Mouse (Mus musculus): ENCODE results near the gene Cdc25b. TPM values are rescaled to one million over a fixed set of nuclear protein-coding genes. Genes with fewer than 3 reads are reported as not detected.
A peak's percentile ranks its signal among the peaks of the same experiment; 100 is the strongest.

The Cdc25b gene
- polyA plus RNA-seq, 1 experiment from 2014 or later = 48.0 TPM

- Histone ChIP-seq H3K4me1 (ENCODE audit: control insufficient read depth, insufficient read depth, low read length) (no peaks in the 10 kb centered on the region; the same call in none of the 2 replicates), H3K36me3 (replicated peaks; ENCODE audit: control insufficient read depth, insufficient read depth, low read depth, low read length) (no peaks in the 10 kb centered on the region; the same call in 1 of the 2 replicates), H3K27ac (replicated peaks; ENCODE audit: low read depth, low read length) (no peak overlapping the region), H3K27me3 (ENCODE audit: control insufficient read depth, insufficient read depth, low read length) (no peaks in the 10 kb centered on the region), H3K4me2 (ENCODE audit: low read depth, low read length) (no peak overlapping the region), H3K4me3 (ENCODE audit: low read depth, low read length) (no peak overlapping the region), H3K9ac (replicated peaks; ENCODE audit: low read length) (no peak overlapping the region), H3K9me3 (replicated peaks; ENCODE audit: control insufficient read depth, low read length) (no peaks in the 10 kb centered on the region)
- no peak for ATAC-seq (replicated peaks; ENCODE audit: insufficient number of reproducible peaks, low FRiP score, low TSS enrichment, low read depth)
- WGBS = 93% methylated on average over 5 of the region's 5 CpGs
- DNase-seq (ENCODE audit: low spot score) = no peak
Observed at GRCm38 (mm10) chr2:131188311-131188710, 1.6 kb downstream of the Cdc25b start.

DNA sequence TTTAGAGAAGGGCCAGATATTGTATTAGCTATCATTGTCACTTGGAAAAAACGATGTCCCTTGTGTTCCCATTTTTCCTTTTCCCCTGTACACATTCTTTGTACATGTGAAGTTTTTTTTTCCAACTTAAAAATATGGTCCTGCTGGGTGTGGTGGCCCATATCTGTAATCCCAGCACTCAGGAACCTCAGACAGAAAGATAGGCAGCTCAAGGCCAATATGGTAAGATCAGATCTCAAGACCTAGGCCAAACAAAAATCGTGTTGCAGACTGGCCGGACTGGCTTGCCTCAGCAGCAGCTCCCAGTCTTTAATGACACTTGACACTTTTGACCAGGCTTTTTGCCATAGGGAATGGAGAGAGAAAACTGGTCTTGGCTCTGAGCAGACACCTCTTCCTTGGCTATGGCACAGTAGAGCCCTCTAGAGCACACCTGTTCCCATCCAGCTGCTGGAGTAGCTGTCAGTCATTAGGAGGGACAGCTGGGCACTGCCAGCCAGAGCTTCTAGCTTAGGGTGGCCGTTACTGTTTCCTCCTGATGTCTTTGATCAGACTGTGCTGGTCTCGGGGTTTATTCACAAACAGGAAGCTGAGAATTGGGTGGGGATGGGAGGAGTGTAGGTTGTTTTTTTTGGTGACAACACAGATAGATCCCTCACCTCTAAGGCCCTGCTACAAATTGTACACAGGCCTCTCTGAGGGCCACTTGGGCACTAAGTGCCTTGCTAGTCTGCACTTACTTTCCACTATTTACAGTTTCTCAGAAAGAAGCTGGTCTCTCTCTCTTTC, 3.0 kb downstream of the Cdc25b start:
- Histone ChIP-seq H3K4me1 (ENCODE audit: control insufficient read depth, insufficient read depth, low read length) (no peaks in the 10 kb centered on the region; the same call in none of the 2 replicates), H3K4me2 (ENCODE audit: low read depth, low read length) (no peak overlapping the region), H3K27me3 (ENCODE audit: control insufficient read depth, insufficient read depth, low read length) (no peaks in the 10 kb centered on the region), H3K4me3 (ENCODE audit: low read depth, low read length) (no peak overlapping the region), H3K27ac (replicated peaks; ENCODE audit: low read depth, low read length) (0 out of 2 replicates have a peak overlapping the region, but pooled peaks have one; percentile 25), H3K9ac (replicated peaks; ENCODE audit: low read length) (peak overlapping the region; percentile 13), H3K36me3 (replicated peaks; ENCODE audit: control insufficient read depth, insufficient read depth, low read depth, low read length) (no peaks in the 10 kb centered on the region; the same call in 1 of the 2 replicates), H3K9me3 (replicated peaks; ENCODE audit: control insufficient read depth, low read length) (no peaks in the 10 kb centered on the region)
- ATAC-seq (replicated peaks; ENCODE audit: insufficient number of reproducible peaks, low FRiP score, low TSS enrichment, low read depth) (no peak), DNase-seq (ENCODE audit: low spot score) (no peak)
- 46% methylated on average over 5 of the region's 5 CpGs for WGBS

DNA sequence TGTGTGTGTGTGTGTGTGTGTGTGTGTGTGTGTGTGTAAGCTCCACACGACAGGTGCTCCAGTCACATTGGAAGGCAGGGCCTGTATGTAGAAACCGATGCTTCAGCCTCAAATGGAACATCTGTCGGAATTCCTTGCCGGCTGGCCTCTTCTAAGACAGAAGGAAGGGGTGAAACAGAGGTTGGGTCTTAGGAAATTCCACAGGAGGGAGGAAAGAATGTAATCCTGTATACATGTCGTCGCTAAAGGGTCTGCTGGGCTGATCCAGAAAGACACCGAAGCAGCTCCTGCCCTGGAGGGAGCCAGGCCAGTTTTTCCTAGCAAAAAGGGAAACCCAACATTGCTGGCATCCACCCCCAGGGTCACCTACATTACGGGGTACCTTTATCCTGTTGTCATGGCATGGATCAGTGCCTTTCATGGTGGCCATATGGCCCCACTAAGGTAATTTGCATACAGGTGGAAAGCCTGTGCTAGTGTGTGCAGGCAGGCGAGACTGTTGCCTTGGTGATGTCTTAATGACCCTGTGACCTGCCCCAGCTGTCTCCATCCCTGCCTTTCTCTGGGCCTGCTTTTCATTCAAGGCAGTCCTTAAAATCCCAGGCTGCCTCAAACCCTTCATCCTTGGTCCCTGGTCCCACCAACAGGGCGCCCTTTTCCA, 3.7 kb downstream of the Cdc25b start:
- Histone ChIP-seq H3K27ac (replicated peaks; ENCODE audit: low read depth, low read length) (0 out of 2 replicates have a peak overlapping the region, but pooled peaks have one; percentile 28), H3K9me3 (replicated peaks; ENCODE audit: control insufficient read depth, low read length) (no peaks in the 10 kb centered on the region), H3K4me2 (ENCODE audit: low read depth, low read length) (no peak overlapping the region), H3K27me3 (ENCODE audit: control insufficient read depth, insufficient read depth, low read length) (no peaks in the 10 kb centered on the region), H3K36me3 (replicated peaks; ENCODE audit: control insufficient read depth, insufficient read depth, low read depth, low read length) (no peaks in the 10 kb centered on the region; the same call in 1 of the 2 replicates), H3K4me3 (ENCODE audit: low read depth, low read length) (no peak overlapping the region), H3K9ac (replicated peaks; ENCODE audit: low read length) (peak overlapping the region; percentile 28; the same call in 1 of the 2 replicates), H3K4me1 (ENCODE audit: control insufficient read depth, insufficient read depth, low read length) (no peaks in the 10 kb centered on the region; the same call in none of the 2 replicates)
- ATAC-seq (replicated peaks; ENCODE audit: insufficient number of reproducible peaks, low FRiP score, low TSS enrichment, low read depth) (peak; percentile 51), DNase-seq (ENCODE audit: low spot score) (peak; percentile 57)
- WGBS = 26% methylated on average over 10 of the region's 10 CpGs

GRCm38 (mm10) chr2:131191005-131191390, 4.2 kb downstream of the Cdc25b start:
- H3K27ac ChIP-seq (replicated peaks; ENCODE audit: low read depth, low read length) = no peak overlapping the region

DNA sequence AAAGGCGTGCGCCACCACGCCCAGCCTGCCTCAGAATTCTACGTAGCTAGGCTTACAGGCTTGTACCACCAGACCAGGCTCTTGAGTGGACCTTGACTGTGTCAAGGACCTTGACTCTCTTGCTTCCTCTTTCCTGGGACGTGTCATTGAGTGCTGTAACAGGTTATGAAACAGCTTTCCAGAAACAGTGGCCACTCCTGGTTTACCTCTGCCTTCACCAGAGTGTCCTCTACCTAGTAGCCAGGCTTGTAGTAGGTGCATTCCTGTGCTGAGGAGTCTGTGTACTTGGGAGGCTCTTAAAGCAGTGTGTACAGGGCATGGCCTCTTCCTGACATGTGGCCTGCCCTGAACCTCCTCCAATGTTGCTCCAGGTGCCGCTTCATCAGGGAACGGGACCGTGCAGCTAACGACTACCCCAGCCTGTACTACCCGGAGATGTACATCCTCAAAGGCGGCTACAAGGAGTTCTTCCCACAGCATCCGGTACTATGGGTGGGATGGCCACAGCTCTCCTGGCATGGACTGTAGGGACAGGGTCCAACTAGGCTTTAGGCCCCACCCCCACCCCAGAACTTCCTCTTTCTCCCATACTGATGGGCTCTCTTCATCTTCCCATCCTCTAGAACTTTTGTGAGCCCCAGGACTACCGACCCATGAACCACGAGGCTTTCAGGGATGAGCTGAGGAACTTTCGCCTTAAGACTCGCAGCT, 10.0 kb downstream of the Cdc25b start:
- Histone ChIP-seq H3K4me3 (ENCODE audit: low read depth, low read length) (no peak overlapping the region), H3K27ac (replicated peaks; ENCODE audit: low read depth, low read length) (no peak overlapping the region), H3K9ac (replicated peaks; ENCODE audit: low read length) (no peak overlapping the region), H3K9me3 (replicated peaks; ENCODE audit: control insufficient read depth, low read length) (no peaks in the 10 kb centered on the region), H3K4me1 (ENCODE audit: control insufficient read depth, insufficient read depth, low read length) (no peaks in the 10 kb centered on the region), H3K36me3 (replicated peaks; ENCODE audit: control insufficient read depth, insufficient read depth, low read depth, low read length) (no peaks in the 10 kb centered on the region; the same call in 1 of the 2 replicates), H3K27me3 (ENCODE audit: control insufficient read depth, insufficient read depth, low read length) (no peaks in the 10 kb centered on the region), H3K4me2 (ENCODE audit: low read depth, low read length) (no peak overlapping the region)
- 93% methylated on average over 16 of the region's 16 CpGs for WGBS
- no peak for DNase-seq (ENCODE audit: low spot score)
- no peak for ATAC-seq (replicated peaks; ENCODE audit: insufficient number of reproducible peaks, low FRiP score, low TSS enrichment, low read depth)

More at GRCm38 (mm10) chr2:131191005-131191390, 4.2 kb downstream of the Cdc25b start:
- Histone ChIP-seq H3K4me1 (ENCODE audit: control insufficient read depth, insufficient read depth, low read length) (no peaks in the 10 kb centered on the region; the same call in none of the 2 replicates), H3K9ac (replicated peaks; ENCODE audit: low read length) (0 out of 2 replicates have a peak overlapping the region, but pooled peaks have one; percentile 28), H3K27me3 (ENCODE audit: control insufficient read depth, insufficient read depth, low read length) (no peaks in the 10 kb centered on the region), H3K9me3 (replicated peaks; ENCODE audit: control insufficient read depth, low read length) (no peaks in the 10 kb centered on the region), H3K4me3 (ENCODE audit: low read depth, low read length) (no peak overlapping the region), H3K4me2 (ENCODE audit: low read depth, low read length) (no peak overlapping the region), H3K36me3 (replicated peaks; ENCODE audit: control insufficient read depth, insufficient read depth, low read depth, low read length) (no peaks in the 10 kb centered on the region; the same call in 1 of the 2 replicates)
- ATAC-seq (replicated peaks; ENCODE audit: insufficient number of reproducible peaks, low FRiP score, low TSS enrichment, low read depth) = no peak
- DNase-seq (ENCODE audit: low spot score) = no peak
- WGBS = 73% methylated on average over 7 of the region's 7 CpGs

- Histone ChIP-seq H3K27ac (replicated peaks; ENCODE audit: low read depth, low read length) (no peak overlapping the region), H3K36me3 (replicated peaks; ENCODE audit: control insufficient read depth, insufficient read depth, low read depth, low read length) (no peaks in the 10 kb centered on the region), H3K4me3 (ENCODE audit: low read depth, low read length) (no peak overlapping the region), H3K4me1 (ENCODE audit: control insufficient read depth, insufficient read depth, low read length) (no peaks in the 10 kb centered on the region), H3K4me2 (ENCODE audit: low read depth, low read length) (no peak overlapping the region), H3K27me3 (ENCODE audit: control insufficient read depth, insufficient read depth, low read length) (no peaks in the 10 kb centered on the region), H3K9me3 (replicated peaks; ENCODE audit: control insufficient read depth, low read length) (no peaks in the 10 kb centered on the region), H3K9ac (replicated peaks; ENCODE audit: low read length) (no peak overlapping the region)
- DNase-seq (ENCODE audit: low spot score) = no peak
- no peak for ATAC-seq (replicated peaks; ENCODE audit: insufficient number of reproducible peaks, low FRiP score, low TSS enrichment, low read depth)
- WGBS = 71% methylated on average over 2 of the region's 2 CpGs
Observed at GRCm38 (mm10) chr2:131200710-131201109, 14.0 kb downstream of the Cdc25b start.

DNA sequence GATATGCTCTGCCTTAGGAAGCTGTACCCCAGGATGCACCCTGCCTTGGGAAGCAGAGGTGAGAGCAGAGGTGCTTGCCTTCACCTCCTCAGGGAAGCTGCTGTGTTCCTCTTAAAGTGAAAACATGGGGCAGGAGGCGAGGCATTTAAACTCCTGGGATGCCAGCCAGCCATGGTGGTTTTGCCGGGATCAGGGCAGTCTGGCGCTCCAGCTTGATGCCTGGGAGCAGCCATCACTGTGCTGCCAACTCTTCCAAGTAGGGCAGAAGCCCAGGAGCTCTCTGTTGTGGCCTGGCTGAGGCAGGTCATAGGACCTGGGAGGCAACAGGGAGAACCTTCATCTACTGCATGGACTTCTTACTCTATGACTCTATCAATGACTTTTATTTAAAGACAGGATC, 14.5 kb downstream of the Cdc25b start:
- H3K9ac ChIP-seq (replicated peaks; ENCODE audit: low read length) = no peak overlapping the region
- 88% methylated on average over 3 of the region's 3 CpGs for WGBS
- ATAC-seq (replicated peaks; ENCODE audit: insufficient number of reproducible peaks, low FRiP score, low TSS enrichment, low read depth) = no peak
- no peaks in the 10 kb centered on the region for H3K27me3 ChIP-seq (ENCODE audit: control insufficient read depth, insufficient read depth, low read length)
- H3K27ac ChIP-seq (replicated peaks; ENCODE audit: low read depth, low read length) = no peak overlapping the region
- DNase-seq (ENCODE audit: low spot score) = no peak
- H3K4me1 ChIP-seq (ENCODE audit: control insufficient read depth, insufficient read depth, low read length) = no peaks in the 10 kb centered on the region
- no peaks in the 10 kb centered on the region for H3K36me3 ChIP-seq (replicated peaks; ENCODE audit: control insufficient read depth, insufficient read depth, low read depth, low read length)
- H3K9me3 ChIP-seq (replicated peaks; ENCODE audit: control insufficient read depth, low read length) = no peaks in the 10 kb centered on the region
- H3K4me3 ChIP-seq (ENCODE audit: low read depth, low read length) = no peak overlapping the region
- H3K4me2 ChIP-seq (ENCODE audit: low read depth, low read length) = no peak overlapping the region

All from embryonic facial prominence, embryonic 11.5 days (tissue).